Mouse (Mus musculus) layer of hippocampus, adult 11-12 months (tissue): ENCODE results near the gene Lpcat1.

ENCODE experiments used
- DNase-seq: peaks from one replicate; pipeline ENCODE4 v3.0.0; 2022; ENCODE audit warnings: low spot score

Lpcat1 gene

DNA sequence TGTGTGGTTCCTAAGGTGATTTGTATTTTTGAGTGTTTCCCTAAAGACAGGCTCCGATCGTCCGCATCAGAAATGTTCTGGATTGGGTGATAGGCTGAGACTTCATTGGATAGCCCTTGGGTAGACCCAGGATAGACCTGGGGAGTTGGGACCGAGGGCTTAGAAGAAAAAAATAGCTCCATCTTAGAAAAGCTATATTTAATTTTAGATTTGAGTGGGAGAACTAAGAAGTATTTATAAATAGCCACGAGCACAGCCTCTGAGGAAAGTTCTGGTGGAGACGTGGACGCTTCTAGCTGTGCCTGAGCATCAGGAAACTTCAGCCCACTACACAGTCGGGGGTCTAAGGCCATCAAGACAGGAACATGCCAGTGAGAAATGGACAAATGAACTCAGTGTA, 9.8 kb downstream of the Lpcat1 start:
- DNase-seq: no peak

DNA sequence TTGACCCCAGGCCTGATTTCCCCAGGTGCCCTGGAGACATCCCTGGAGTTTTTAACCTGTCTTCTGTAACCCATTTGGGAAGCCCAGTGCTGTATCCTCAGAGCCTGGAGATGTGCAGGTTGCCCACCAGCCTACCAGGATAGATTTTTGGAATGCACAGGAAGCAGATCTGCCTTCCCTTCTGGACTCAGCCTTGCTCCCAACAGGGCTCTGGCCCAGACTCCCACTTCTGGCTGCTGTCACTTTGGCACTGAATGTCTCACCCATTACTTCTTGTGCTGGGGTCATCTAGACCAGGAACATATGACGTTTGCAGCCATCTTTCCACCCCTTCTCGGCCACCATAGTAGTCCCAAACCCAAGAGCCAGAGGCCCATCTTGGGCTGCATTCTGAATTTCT, 10.8 kb downstream of the Lpcat1 start:
- DNase-seq: no peak

DNA sequence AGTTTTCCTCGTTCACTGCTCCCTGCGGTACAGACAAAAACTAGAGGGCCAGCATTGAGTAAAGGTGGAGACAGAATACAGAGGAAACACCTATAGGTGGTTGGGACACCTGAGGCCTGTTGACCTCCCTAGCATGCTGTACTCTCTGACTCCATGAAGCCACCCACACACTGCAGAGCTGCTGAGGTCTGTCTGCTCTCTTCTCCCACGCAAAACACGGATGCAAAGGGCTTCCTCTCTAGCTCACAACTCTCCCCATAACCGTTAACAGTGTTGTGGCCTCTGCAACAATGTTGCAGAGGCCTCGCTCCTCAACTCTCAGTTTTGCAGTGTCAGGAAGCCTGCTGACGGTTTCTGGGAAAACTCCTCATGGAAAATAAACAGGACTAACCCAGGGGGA, 15.5 kb downstream of the Lpcat1 start:
- no peak for DNase-seq

DNA sequence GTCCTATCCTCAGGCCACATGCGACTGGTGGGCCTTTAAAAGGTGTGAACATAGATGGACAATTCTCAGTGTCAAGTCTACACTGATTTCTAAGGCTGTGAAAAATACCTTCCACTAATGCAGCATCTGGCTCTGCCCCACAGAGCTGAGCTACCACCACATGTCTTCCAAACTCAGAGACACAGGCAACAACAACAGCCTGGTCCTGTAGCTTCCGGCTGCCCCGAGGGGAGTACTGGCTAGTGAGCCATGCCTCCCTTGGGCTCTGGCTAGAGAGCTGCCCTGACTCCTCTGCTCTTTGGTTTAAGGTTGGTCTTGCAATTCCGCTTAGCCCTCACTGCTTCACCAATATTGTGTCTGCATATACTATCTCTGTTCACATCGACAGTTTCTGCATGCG, 16.3 kb downstream of the Lpcat1 start:
- no peak for DNase-seq

DNA sequence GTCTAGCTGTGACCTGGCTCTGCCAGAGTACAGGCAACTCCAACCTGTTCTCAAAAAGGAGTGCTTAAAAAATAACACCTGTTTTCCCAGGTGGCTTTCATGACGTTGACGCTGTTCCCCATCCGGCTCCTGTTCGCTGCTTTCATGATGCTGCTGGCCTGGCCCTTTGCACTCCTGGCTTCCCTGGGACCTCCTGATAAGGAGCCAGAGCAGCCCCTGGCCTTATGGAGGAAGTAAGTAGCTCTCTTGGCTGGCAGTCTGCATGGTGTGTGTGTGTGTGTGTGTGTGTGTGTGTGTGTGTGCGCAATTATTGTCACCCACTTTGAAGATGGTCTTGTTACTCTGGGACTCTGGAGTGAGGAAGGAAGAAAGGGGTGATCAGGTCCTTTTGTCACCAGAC, 17.2 kb downstream of the Lpcat1 start:
- DNase-seq: no peak

DNA sequence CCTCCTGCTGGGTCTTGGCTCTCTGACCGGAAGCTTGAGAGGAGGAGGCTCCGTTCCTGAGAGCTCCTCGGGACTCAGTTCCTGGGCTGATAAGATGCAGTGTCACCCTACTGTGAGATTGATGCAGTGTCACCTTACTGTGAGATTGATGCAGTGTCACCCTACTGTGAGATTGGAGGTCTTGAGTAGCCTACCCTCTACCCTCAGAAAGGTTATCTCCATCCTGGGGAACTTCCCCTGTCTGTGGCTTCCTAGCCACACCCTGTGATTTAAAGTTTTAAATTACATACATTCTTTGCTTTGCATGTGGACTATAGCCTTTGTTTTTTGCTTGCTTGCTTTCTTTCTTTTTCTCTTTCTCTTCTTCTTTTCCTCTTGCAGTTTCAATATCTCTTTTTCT, 21.1 kb downstream of the Lpcat1 start:
- no peak for DNase-seq

DNA sequence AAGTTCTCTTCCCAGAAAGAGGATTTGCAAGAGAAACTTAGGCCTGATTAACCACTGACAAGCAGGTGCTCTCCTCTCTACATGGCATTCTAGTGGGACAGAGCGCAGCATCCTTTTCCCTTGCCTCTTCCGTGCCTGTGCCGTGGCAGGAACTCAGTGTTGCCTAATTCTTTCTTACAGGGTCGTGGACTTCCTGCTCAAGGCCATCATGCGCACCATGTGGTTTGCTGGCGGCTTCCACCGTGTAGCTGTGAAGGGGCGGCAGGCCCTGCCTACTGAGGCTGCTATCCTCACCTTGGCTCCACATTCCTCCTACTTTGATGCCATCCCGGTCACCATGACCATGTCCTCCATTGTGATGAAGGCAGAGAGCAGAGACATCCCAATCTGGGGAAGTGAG, 21.7 kb downstream of the Lpcat1 start:
- no peak for DNase-seq

DNA sequence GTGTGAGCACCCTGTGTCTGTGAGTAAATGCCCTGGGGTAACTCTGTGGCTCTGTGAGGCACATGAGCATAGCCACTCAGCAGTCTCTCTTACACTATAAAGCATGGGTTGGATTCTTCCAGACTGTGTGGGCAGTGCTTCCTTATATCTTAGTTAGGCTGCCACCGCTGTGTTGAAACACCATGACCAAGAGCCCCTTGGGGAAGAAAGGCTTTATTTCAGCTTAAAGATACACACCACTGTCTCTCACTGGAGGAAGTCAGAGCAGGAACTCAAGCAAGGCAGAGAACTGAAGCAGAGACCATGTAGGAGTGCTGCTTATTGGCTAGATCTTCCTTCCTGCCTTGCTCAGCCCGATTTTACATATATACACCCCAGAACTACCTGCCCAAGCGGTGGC, 23.0 kb downstream of the Lpcat1 start:
- peak; percentile 51 for DNase-seq

DNA sequence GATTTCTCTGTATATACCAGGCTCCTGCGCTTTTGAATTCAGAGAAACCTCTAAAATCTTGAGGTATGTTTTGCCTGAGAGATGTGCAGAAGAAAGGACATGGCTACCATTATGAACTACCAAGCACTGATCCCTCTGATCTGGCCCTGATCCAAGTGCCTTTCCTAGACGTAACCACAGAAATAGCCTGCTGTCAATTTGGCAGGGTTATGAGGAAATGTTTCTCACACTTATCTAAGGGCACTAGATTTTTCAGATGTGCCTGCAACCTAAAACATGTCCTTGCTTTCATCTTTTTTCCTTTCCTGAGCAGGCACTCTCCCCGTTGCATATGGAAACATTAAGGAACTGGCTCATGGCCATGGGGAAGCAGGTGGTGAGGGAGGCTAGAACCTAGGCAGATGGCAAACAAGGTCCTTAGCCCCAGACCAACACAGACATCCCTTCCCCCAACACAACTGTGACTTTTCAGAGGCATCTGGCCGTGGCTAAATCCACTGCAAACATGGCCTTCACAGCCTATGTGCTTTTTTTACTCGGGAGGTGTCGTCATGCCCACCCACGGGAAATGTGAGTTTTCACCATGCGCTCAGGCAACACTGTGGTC, 23.7 kb downstream of the Lpcat1 start:
- no peak for DNase-seq

DNA sequence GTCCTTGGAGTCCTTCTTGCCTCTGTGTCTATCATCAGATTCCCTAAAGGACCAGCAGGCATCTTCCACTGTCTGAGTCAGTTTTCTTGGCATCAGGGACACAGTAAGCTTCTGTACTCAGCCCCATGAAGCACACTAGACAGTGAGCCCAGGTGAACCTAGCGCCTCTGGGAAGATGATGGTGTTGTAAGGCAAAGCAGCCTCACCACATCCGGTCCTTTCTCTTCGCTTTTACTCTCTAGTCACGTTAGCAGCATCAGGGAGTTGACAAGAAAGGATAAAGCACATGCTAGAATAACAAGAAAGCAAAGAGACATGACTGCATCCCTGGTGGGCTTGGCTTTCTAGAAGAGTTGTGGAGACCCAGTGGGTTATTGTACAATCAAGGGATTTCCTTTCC, 26.2 kb downstream of the Lpcat1 start:
- DNase-seq: no peak

DNA sequence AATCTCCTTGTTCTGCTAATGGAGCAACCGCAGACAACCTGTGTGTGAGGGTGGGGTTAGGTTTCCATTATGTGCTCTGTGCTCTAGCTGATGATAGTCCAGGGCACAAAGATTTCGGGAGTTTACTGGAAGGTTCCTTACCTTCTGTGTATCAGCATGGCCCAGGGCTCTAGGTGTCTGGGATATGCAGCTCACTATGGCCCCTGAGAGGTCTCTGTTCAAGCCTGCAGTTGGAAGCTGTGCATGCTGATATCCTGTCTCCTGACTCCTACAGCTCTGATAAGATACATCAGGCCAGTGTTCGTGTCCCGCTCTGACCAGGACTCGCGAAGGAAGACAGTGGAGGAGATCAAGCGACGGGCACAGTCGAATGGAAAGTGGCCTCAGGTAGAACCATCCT, 27.5 kb downstream of the Lpcat1 start:
- DNase-seq: no peak

DNA sequence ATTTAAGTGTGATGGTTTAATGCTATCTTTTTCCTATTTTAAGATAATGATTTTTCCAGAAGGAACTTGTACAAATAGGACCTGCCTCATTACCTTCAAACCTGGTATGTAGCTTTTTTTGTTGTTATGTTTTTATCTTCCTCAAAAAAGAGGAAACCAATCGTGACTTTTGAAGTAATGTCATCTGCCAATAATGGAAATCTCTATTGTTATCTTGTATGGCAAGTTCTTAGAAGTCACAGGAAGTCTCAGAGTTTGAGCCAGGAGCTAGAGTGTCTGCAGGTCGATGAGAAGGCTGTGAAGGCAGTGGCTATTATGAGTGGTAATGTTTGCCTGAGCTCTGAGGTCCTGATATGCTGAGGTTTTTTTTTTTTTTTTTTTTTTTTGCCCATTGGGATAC, 29.1 kb downstream of the Lpcat1 start:
- DNase-seq: no peak

DNA sequence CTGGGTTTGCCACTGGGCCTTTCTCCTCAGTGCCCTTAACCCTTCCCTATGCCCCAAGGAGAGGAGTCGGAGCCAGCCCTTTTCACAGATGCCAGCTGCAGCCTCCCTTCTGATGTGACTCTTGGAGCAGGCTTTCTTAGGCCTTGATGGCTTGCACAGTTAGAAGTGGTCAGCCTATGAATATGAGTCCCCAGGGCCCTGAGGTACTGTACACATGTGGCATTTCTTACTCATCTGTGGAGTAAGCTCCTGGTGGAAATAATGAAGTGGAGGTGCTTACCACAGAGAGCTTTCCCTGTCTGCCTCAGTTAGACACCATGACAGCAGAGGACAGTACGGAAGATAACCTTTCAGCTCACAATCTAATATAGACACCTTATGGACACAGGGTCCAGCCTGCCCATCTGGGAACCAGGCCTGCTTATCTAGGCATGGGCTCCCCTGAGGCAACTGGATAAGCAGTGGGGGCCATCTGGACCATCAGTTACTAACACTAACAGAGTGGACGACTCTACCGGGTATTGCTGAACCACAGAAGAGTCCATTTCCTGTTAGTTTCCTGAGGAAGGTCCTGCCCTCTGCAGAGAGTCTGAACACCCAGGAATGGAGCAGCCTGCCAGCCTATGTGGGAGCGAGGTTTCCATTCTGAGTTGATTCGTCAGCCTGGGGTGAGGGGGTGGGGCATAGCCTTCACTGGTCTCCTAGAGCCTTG, 33.1 kb downstream of the Lpcat1 start:
- DNase-seq: no peak

DNA sequence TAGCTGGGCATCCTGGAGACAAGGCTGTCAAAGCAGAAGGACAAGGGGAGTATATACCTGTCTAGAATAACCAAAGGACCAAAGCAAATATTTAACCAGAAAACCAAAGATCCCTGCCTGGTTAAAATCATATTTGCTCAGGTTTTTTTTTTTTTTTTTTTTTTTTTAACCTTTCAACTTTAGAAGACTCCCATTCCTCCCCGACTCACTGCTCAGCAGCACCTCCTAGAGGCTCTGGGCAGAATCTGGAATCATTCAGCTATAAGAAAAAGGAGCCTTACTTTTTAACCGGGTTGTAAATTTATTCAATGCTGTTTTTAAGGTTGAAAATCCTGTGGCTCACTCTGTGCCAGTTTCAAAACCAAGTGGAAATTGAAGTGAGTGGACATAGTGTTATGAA, 35.7 kb downstream of the Lpcat1 start:
- no peak for DNase-seq

DNA sequence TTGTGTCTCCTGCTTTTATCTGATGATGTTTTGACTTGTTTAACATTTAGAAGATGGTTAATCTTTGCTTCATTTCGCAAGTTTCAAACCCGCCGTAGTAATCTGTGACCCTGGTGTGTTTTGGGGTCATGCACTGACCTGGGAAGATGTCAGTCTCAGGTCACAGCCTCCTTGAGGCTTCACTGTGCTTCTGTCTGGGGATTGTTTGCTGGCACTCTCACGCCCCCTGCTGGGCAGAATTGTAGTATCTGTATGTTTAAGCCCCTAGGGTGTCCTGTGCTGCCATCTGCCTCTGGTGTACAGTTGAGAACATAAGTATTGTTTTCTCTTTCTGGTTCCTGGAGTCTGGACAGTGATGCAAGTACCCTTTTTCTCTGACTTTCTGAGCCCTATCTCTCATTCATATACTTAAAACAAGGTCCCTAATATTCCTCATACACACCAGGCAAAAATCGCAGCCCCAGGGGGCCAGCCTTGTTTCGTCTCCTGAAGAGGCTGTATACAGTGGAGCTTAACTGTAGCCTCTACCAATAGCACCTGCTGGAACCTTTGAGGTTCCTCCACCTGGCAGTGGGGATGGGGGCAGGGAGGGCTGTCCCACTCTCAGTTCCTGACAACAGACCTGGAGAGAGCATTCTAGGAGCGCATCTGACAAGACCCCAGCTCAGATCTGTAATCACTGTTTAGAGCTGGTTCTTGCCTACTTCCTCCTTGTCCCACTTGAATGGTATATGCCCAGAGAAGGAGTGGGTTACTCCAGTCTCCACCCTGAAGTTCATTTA, 38.9 kb downstream of the Lpcat1 start:
- peak; percentile 94 for DNase-seq

DNA sequence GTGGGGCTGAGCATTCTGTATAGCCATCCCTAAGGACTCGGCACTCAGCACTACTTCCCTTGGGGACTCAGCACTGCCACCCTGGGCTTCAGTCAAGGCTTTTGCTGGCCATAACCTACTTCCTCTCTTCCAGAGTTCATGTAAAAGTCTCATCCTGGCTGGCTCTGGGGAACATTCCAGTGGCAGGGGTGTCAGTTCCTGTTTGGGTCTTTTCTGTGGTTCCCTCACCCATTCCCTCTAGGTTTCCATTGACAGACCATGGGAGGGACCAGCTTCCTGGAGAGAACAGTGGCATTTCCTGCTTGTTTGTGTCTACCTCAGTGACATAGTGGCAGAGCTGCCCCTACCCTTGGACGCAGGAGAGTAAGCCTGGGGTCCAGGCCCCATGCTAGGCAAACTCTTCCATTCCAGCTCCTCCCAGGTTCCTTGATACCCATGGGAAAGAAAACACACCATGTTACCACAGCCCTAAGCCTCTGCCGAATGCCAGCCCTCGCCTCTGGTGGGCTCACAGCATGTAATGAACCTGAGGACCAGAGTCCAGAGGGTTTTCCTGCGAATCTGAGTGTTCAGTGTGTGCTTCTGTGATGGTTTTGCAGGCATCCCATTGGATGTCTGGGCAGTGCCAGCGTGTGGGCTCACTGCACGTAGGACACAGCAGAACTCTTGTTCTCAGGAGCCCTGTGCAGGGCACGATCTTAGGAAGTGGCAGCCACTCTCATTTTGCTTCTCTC, 42.0 kb downstream of the Lpcat1 start:
- no peak for DNase-seq

DNA sequence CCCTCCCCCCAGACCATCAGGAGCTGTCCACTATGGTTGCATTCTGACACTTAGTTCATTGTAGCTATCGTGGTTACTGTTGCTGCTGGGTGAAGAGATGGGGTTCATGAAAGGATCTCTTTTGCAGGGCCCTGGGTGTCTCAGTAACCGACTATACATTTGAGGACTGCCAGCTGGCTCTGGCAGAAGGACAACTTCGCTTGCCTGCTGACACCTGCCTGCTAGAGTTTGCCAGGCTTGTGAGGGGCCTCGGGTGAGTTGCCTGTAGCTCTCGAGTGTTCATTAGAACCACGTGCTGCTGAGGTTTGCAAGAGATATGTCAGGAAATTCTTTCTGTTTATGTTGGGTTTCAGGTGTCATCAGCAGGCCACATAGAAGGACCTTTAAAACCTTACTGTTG, 42.9 kb downstream of the Lpcat1 start:
- no peak for DNase-seq

DNA sequence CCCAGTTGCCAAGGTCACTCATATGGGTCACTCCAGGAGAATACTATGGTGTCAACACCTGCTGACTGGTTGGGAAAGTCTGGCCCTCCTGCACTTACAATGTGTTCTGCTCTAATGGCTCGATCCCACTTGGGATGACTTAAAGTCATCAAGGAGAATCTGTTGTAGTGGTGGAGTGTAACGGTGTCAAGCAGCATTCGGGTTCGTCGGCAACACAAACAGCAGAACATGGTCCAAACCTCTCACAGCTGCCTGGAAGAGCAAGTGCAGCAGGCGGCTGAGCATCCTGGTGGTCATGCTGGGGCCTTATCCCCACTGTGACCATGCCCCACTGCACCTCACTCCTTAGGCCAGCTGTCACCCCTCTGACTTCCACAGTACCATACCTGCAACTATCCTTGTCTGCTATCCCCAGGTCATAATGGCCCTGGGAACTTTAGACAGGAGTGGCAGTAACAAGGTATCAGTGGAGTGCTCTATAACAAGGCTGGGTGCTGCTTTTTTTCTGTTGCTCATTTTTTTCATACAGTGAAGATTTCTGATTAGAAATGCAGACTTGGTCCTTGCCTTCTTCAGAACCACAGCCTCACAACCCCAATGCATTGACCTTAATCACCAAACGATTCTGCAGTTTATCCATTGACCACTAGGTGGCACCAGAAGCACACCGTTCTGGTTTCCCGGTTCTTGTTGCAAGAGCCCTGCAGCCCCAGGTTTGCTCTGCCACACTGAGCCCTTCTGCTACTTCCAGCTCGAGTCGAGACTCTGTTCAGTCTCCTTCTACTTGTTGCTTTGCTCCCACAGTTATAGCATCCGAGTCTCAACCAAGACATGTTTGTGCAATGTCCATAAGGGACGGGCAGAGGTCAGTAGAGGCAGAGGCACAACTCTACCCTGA, 46.0 kb downstream of the Lpcat1 start:
- peak; percentile 86 for DNase-seq

DNA sequence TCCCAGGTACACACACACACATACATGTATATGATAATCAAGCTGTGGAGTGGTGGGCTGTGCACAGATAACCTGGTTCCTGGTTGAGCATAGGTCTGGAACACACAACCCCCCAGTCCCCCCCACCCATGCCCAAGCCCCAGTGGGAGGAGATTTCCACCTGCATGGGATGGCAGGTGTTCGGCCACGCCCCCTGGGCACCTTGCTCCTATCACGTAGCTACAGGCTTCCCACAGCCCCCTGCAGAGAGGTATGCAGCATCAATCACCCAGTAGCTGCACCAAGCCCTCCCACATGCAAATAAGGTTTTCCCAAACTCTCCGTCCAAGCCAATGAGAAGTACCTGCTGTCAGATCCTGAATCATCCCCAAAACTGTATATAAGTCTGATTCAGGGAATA, 49.9 kb downstream of the Lpcat1 start:
- no peak for DNase-seq

DNA sequence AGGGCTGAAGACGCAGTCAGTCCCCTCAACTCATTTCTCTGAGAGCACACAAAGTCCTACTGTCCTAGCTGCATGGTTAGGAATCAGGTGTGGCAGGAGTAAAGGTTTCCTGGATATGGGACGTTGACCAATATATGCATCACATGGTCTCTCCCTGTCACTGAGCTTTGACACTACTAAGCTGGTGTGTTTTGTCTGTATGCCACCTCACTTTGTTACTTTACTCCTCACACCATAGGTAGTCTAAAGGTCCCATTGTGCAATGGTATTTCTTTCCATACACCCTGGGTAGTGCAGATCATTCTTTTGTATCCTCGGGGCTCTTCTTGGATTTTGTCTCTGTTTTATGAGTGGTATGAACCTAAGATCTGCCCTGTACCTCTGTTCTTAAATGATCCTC, 66.7 kb downstream of the Lpcat1 start:
- DNase-seq: no peak

DNA sequence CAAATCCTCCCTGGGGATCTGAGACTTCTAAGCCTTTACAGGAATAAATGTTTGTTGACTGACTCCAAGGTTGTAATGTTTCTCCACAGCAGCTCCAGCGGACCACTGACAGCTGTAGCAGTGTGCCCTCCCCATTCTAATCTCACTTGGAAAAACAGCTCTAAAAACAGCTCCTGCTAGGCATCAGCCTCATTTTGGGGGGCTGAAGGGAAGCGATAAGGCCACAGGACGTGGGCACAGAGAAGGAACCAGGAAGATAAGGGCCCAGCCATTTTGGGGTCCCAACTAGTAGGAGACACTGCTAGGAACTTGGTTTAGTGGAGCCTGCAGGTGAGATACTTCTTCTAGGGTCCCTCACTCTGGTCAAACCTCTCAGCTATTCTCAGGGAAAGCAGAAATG, 68.3 kb downstream of the Lpcat1 start:
- DNase-seq: no peak

DNA sequence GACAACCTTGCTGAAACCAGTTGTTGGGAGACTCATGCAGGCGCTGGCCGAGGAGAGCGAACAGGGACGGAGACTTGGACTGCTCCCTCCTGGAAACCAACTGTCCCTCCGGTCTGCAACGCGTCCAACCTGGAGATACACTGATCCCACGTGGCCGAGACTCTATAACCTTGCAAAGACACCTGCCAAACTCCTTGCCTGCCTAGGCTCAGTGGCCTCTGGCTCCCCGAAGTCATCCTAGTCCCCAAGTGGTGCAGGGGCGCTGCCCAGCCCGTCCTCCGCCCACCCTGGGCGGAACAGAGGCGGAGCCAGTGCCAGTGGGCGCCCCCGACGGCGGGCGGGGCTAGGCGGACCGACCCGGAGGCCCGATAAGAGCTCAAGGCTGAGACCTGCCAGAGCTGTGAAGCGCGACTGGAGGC, 69.4 kb downstream of the Lpcat1 start, which contains the start of gene Slc6a3:
Gene Slc6a3, plus strand, starts transcription at position 345 of the 419 bp plus-strand sequence.
- no peak for DNase-seq
